In genomic region chr11:98776843-98777590, GRCm38 (mm10) we compare ENCODE assay signal across 8 mouse cellular contexts. TPM values are rescaled to one million over a fixed set of nuclear protein-coding genes. Genes with fewer than 3 reads are reported as not detected.
A peak's percentile ranks its signal among the peaks of the same experiment; 100 is the strongest.
DNase-seq lines count a peak whose midpoint lies in the region; ATAC-seq and TF ChIP-seq lines count a peak whose summit lies in the region.

No protein-coding gene starts in this region.

- peaks cover 6% of the 10 kb centered on the region for H3K79me3 ChIP-seq in C2C12 (ENCODE audit: low read depth)

- TF ChIP-seq POLR2A in bone marrow, adult 2 months (IDR thresholded peaks at IDR 0.05; ENCODE audit: borderline replicate concordance, control insufficient read depth, low read depth, low read length): no peak
- peak; percentile 60 for TF ChIP-seq POLR2A in small intestine, adult 2 months (IDR thresholded peaks at IDR 0.05; ENCODE audit: low read depth, low read length)

- WGBS in bone marrow, adult 2 months: 12% methylated on average over 9 of the region's 9 CpGs
- WGBS in intestine, embryonic 16.5 days: 7% methylated on average over 9 of the region's 9 CpGs
- WGBS in liver, postnatal 0 days (ENCODE audit: insufficient replicate concordance): 14% methylated on average over 9 of the region's 9 CpGs
- WGBS in small intestine, adult 2 months: 9% methylated on average over 9 of the region's 9 CpGs

- H3K9me3 ChIP-seq in intestine, embryonic 16.5 days (ENCODE audit: control insufficient read depth, low read length): no peaks in the 10 kb centered on the region
- no peaks in the 10 kb centered on the region for H3K9me3 ChIP-seq in liver, postnatal 0 days (ENCODE audit: low read length)

- peaks cover under 1% of the 10 kb centered on the region for H3K36me3 ChIP-seq in C2C12 (ENCODE audit: control insufficient read depth, insufficient read depth)
- H3K36me3 ChIP-seq in intestine, embryonic 16.5 days (ENCODE audit: control insufficient read depth, insufficient read depth, low read length): no peaks in the 10 kb centered on the region
- H3K36me3 ChIP-seq in liver, postnatal 0 days (replicated peaks; ENCODE audit: insufficient read depth, low read length): no peaks in the 10 kb centered on the region
- peaks cover 6% of the 10 kb centered on the region for H3K36me3 ChIP-seq in small intestine, adult 2 months (ENCODE audit: control insufficient read depth, insufficient read depth, low read length)

- peaks cover 13% of the 10 kb centered on the region; the same call in 1 of the 2 replicates for H3K4me1 ChIP-seq in bone marrow, adult 2 months (ENCODE audit: control insufficient read depth, insufficient read depth, low read length)
- H3K4me1 ChIP-seq in intestine, embryonic 16.5 days (ENCODE audit: control insufficient read depth, insufficient read depth, low read length): peaks cover 66% of the 10 kb centered on the region
- H3K4me1 ChIP-seq in liver, postnatal 0 days (ENCODE audit: insufficient read depth): peaks cover 58% of the 10 kb centered on the region
- peaks cover 20% of the 10 kb centered on the region for H3K4me1 ChIP-seq in small intestine, adult 2 months (ENCODE audit: control insufficient read depth, insufficient read depth, insufficient read length, low read length)

- peak; percentile 64 for DNase-seq in gastrocnemius, postnatal 25 days
- peak; percentile 25 for DNase-seq in liver, postnatal 0 days
- DNase-seq in right cerebral cortex, adult 2 months (ENCODE audit: low spot score in 2 of 2): no peak
- no peak for DNase-seq in left cerebral cortex, adult 11 months (ENCODE audit: low spot score)

- peak overlapping the region; percentile 53 for H3K9ac ChIP-seq in intestine, embryonic 16.5 days (ENCODE audit: low read depth, low read length)
- peak overlapping the region; percentile 84 for H3K9ac ChIP-seq in liver, postnatal 0 days (replicated peaks)

- no peaks in the 10 kb centered on the region for H3K27me3 ChIP-seq in C2C12 (ENCODE audit: control insufficient read depth, insufficient read depth, insufficient read length)
- no peaks in the 10 kb centered on the region for H3K27me3 ChIP-seq in intestine, embryonic 16.5 days (replicated peaks; ENCODE audit: control insufficient read depth, insufficient read depth, low read length)
- H3K27me3 ChIP-seq in liver, postnatal 0 days (ENCODE audit: insufficient read depth, low read length): no peaks in the 10 kb centered on the region
- no peaks in the 10 kb centered on the region for H3K27me3 ChIP-seq in small intestine, adult 2 months (ENCODE audit: control insufficient read depth, insufficient read depth, low read length)

- TF ChIP-seq CTCF in C2C12 (IDR thresholded peaks at IDR 0.05; ENCODE audit: control insufficient read depth, insufficient read depth, insufficient read length): no peak
- TF ChIP-seq CTCF in bone marrow, adult 2 months (IDR thresholded peaks at IDR 0.05; ENCODE audit: control insufficient read depth, insufficient read depth, low read length): no peak
- no peak for TF ChIP-seq CTCF in liver, postnatal 0 days (IDR thresholded peaks at IDR 0.05; ENCODE audit: low read depth)
- TF ChIP-seq CTCF in small intestine, adult 2 months (IDR thresholded peaks at IDR 0.05; ENCODE audit: extremely low read depth, insufficient read length, insufficient replicate concordance, low read depth, low read length): no peak

- peak overlapping the region; percentile 47 for H3ac ChIP-seq in C2C12 (ENCODE audit: control insufficient read depth, insufficient read length, low read depth)

- peaks cover 32% of the 10 kb centered on the region for H3K79me2 ChIP-seq in C2C12 (ENCODE audit: control insufficient read depth, insufficient read depth)

- ATAC-seq in intestine, embryonic 16.5 days: no peak
- no peak for ATAC-seq in liver, postnatal 0 days

- H3K4me3 ChIP-seq in C2C12 (ENCODE audit: insufficient read depth, poor library complexity, severe bottlenecking): peak overlapping the region; percentile 62
- no peak overlapping the region for H3K4me3 ChIP-seq in bone marrow, adult 2 months (replicated peaks; ENCODE audit: control insufficient read depth, low read depth, low read length)
- no peak overlapping the region for H3K4me3 ChIP-seq in intestine, embryonic 16.5 days (ENCODE audit: low read length)
- no peak overlapping the region for H3K4me3 ChIP-seq in liver, postnatal 0 days (ENCODE audit: low read depth, low read length)
- H3K4me3 ChIP-seq in small intestine, adult 2 months (ENCODE audit: low read depth, low read length): peak overlapping the region; percentile 4; the same call in 1 of the 2 replicates

- peak overlapping the region; percentile 11; the same call in 1 of the 2 replicates for H3K27ac ChIP-seq in bone marrow, adult 2 months (ENCODE audit: control insufficient read depth, insufficient read depth, low read depth, low read length, poor library complexity)
- H3K27ac ChIP-seq in intestine, embryonic 16.5 days (ENCODE audit: low read length): peak overlapping the region; percentile 90
- H3K27ac ChIP-seq in liver, postnatal 0 days (ENCODE audit: low read depth): peak overlapping the region; percentile 89
- peak overlapping the region; percentile 93 for H3K27ac ChIP-seq in small intestine, adult 2 months (ENCODE audit: insufficient read depth, low read depth, low read length)

- TF ChIP-seq EP300 in liver, postnatal 0 days (IDR thresholded peaks at IDR 0.05; ENCODE audit: low read depth): no peak

- H3K4me2 ChIP-seq in intestine, embryonic 16.5 days (ENCODE audit: low read depth, low read length): peak overlapping the region; percentile 26
- H3K4me2 ChIP-seq in liver, postnatal 0 days (ENCODE audit: low read depth, low read length): peak overlapping the region; percentile 80

TF ChIP-seq in C2C12, 6 proteins besides CTCF, POLR2A, EP300 and RAD21:
- TF ChIP-seq MAX (IDR thresholded peaks at IDR 0.05) (peak; percentile 41), USF1 (IDR thresholded peaks at IDR 0.05; ENCODE audit: low read depth) (no peak), CEBPB (IDR thresholded peaks at IDR 0.05; ENCODE audit: low read depth) (no peak), MYOD1 (IDR thresholded peaks at IDR 0.05; ENCODE audit: control insufficient read depth, insufficient read length, low read depth) (no peak), FOSL1 (IDR thresholded peaks at IDR 0.05; ENCODE audit: insufficient read depth, low read length, poor library complexity, severe bottlenecking) (no peak)

RNA-seq across cellular contexts. Expression of gene Nr1d1, which starts 1.9 kb away (rescaled TPM):
- 22.3 TPM for polyA plus RNA-seq in C2C12 (2012; fragmentation: generic; extraction: Trizol)
- 2.4 and 4.8 TPM in 2 replicates for polyA plus RNA-seq in bone marrow, adult 2 months (2011; ENCODE audit: insufficient read depth, insufficient read length, low replicate concordance, missing spikeins)
- total RNA-seq in gastrocnemius, postnatal 25 days (2021): 100 to 1,000 TPM in 1 of 2 experiments, 10 to 100 TPM in 1; 98.0 to 119 TPM
- 2.3 and 2.7 TPM in 2 replicates for polyA plus RNA-seq in intestine, embryonic 16.5 days (2015; fragmentation: Nextera tagmentation; extraction: Ambion mirVana)
- 2.0 and 4.2 TPM in 2 replicates for polyA plus RNA-seq in liver, postnatal 0 days (2015; fragmentation: Nextera tagmentation; extraction: Ambion mirVana)
- 59.8 and 206 TPM in 2 replicates for polyA plus RNA-seq in small intestine, adult 2 months (2012; rRNA removed)

RNA-seq across cellular contexts. Expression of gene Msl1, which starts 18.3 kb away (rescaled TPM):
- 40.5 TPM for polyA plus RNA-seq in C2C12 (2012; fragmentation: generic; extraction: Trizol)
- 46.7 and 69.9 TPM in 2 replicates for polyA plus RNA-seq in bone marrow, adult 2 months (2011; ENCODE audit: insufficient read depth, insufficient read length, low replicate concordance, missing spikeins)
- 10 to 100 TPM; 51.3 to 63.6 TPM for total RNA-seq in gastrocnemius, postnatal 25 days (2021)
- 13.5 and 14.5 TPM in 2 replicates for polyA plus RNA-seq in intestine, embryonic 16.5 days (2015; fragmentation: Nextera tagmentation; extraction: Ambion mirVana)
- polyA plus RNA-seq in liver, postnatal 0 days (2015; fragmentation: Nextera tagmentation; extraction: Ambion mirVana): 5.4 and 6.5 TPM in 2 replicates
- 19.8 and 38.5 TPM in 2 replicates for polyA plus RNA-seq in small intestine, adult 2 months (2012; rRNA removed)

RNA-seq across cellular contexts. Expression of gene Casc3, which starts 27.7 kb away (rescaled TPM):
- polyA plus RNA-seq in C2C12 (2012; fragmentation: generic; extraction: Trizol): 24.4 TPM
- polyA plus RNA-seq in bone marrow, adult 2 months (2011; ENCODE audit: insufficient read depth, insufficient read length, low replicate concordance, missing spikeins): 29.3 and 38.5 TPM in 2 replicates
- total RNA-seq in gastrocnemius, postnatal 25 days (2021): 10 to 100 TPM; 13.9 to 15.0 TPM
- 23.1 and 24.3 TPM in 2 replicates for polyA plus RNA-seq in intestine, embryonic 16.5 days (2015; fragmentation: Nextera tagmentation; extraction: Ambion mirVana)
- 6.7 and 7.0 TPM in 2 replicates for polyA plus RNA-seq in liver, postnatal 0 days (2015; fragmentation: Nextera tagmentation; extraction: Ambion mirVana)
- polyA plus RNA-seq in small intestine, adult 2 months (2012; rRNA removed): 11.7 and 22.0 TPM in 2 replicates

RNA-seq across cellular contexts. Expression of gene Thra, which starts 36.6 kb away (rescaled TPM):
- polyA plus RNA-seq in C2C12 (2012; fragmentation: generic; extraction: Trizol): 28.1 TPM
- polyA plus RNA-seq in bone marrow, adult 2 months (2011; ENCODE audit: insufficient read depth, insufficient read length, low replicate concordance, missing spikeins): 27.5 and 35.4 TPM in 2 replicates
- 10 to 100 TPM; 75.4 to 89.1 TPM for total RNA-seq in gastrocnemius, postnatal 25 days (2021)
- polyA plus RNA-seq in intestine, embryonic 16.5 days (2015; fragmentation: Nextera tagmentation; extraction: Ambion mirVana): 41.5 and 42.0 TPM in 2 replicates
- 5.1 and 6.1 TPM in 2 replicates for polyA plus RNA-seq in liver, postnatal 0 days (2015; fragmentation: Nextera tagmentation; extraction: Ambion mirVana)
- 46.5 and 128 TPM in 2 replicates for polyA plus RNA-seq in small intestine, adult 2 months (2012; rRNA removed)

RNA-seq across cellular contexts. Expression of gene Med24, which starts 47.8 kb away (rescaled TPM):
- polyA plus RNA-seq in C2C12 (2012; fragmentation: generic; extraction: Trizol): 33.1 TPM
- 26.7 and 28.7 TPM in 2 replicates for polyA plus RNA-seq in bone marrow, adult 2 months (2011; ENCODE audit: insufficient read depth, insufficient read length, low replicate concordance, missing spikeins)
- 10 to 100 TPM; 42.7 to 46.9 TPM for total RNA-seq in gastrocnemius, postnatal 25 days (2021)
- 36.8 and 38.5 TPM in 2 replicates for polyA plus RNA-seq in intestine, embryonic 16.5 days (2015; fragmentation: Nextera tagmentation; extraction: Ambion mirVana)
- 10.5 and 10.9 TPM in 2 replicates for polyA plus RNA-seq in liver, postnatal 0 days (2015; fragmentation: Nextera tagmentation; extraction: Ambion mirVana)
- polyA plus RNA-seq in small intestine, adult 2 months (2012; rRNA removed): 23.8 and 49.5 TPM in 2 replicates

Comparison
In these comparisons a context has a peak if more than half of its experiments do, and no peak if none do; other contexts are left out.
1. H3K4me3 ChIP-seq: peak in C2C12 (single experiment) and small intestine, adult 2 months (single experiment); none in bone marrow, adult 2 months (single experiment), intestine, embryonic 16.5 days (single experiment) and liver, postnatal 0 days (single experiment).
2. H3K27ac ChIP-seq: peak in every context shown above with its lines; median percentile 93 in small intestine, adult 2 months; 90 in intestine, embryonic 16.5 days; 89 in liver, postnatal 0 days; 11 in bone marrow, adult 2 months.
3. DNase-seq: peak in gastrocnemius, postnatal 25 days (single experiment) and liver, postnatal 0 days (single experiment); none in right cerebral cortex, adult 2 months (0 of 2) and left cerebral cortex, adult 11 months (single experiment).